Mouse (Mus musculus) spleen, adult 2 months (tissue): Measurements from ENCODE around the gene Lpcat1.

Experiments
- CTCF ChIP-seq: fragments of 200-500 bp; IDR thresholded peaks from 2 replicates; pipeline ENCODE4 v1.5.1; 2011; ENCODE audit warnings: mild to moderate bottlenecking, inconsistent platforms; ENCODE audit not compliant: insufficient read depth, insufficient read length, insufficient replicate concordance; ENCODE audit errors: extremely low read depth
- POLR2A ChIP-seq: fragments of 200-500 bp; IDR thresholded peaks from 2 replicates; pipeline ENCODE4 v1.6.1; 2011; ENCODE audit warnings: low read depth, low read length, inconsistent platforms

- TF ChIP-seq POLR2A (no peak), CTCF (no peak)
These were observed 21.9 kb upstream of the Lpcat1 start for GRCm38 (mm10) chr13:73445087-73445486.
